Mouse (Mus musculus) cerebral cortex, adult 2 months (tissue): ENCODE data around the gene Scimp.

Experiments used
- WGBS: fragments of 180-500 bp; shearing (Covaris S2); methylation state at CpG from one replicate; pipeline ENCODE4 v1.1.7; 2018; 5-methylcytosine and 5-hydroxymethylcytosine counted together

The Scimp gene

DNA sequence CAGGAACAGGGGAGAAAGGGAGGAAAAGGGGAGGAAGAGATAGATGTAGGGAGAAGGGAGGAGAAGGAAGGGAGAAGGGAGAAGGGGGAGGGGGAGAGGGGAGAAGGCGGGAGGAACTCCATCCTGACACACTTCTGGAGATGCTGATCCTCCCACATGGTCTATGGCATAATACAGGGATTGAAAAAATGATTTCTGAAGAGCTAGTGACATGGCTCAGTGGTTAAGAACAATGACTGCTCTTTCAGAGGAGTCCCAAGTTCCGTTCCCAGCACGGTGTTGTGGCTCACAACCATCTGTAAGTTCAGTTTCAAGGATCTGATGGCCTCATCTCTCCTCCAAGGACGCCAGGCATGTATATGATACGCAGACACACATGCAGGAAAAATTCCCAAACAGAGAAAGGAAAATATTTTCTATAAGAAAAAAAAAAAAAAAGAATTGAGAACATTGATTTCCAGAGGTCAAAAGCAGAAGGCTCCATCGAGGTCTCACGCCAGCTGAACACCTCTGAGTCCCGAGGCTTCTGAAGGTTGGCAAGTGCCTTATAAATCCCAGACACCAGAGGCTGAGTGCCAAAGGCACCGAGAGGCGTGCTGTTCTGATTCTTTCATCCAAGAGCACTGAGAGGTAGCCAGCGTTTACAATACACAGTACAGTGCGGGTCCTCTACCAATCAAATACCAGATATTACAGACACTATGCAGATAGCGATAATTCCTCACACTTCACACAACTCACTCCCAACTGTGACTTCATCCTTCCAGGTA is 730 bp downstream of the Scimp start:
- 65% methylated on average over 13 of the region's 13 CpGs for WGBS

DNA sequence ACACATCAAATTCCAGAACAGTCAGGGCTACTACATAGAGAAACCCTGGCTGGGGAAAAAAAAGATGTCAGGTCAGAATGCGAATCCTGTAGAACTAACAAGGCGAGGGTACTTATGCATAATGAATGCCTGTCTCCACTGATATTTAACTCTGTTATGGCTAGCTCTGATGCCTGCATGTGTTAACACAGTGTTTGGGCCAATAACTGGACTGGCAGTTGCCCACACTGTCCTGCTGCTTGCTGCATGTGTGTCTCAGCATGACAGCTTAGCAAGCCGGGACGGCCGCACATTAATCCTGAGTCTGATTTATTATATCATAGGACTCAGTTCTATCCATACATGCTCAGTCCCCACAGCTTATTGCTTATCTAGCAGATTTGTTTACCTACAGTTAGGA is 1.3 kb downstream of the Scimp start:
- WGBS: 89% methylated on average over 5 of the region's 5 CpGs

DNA sequence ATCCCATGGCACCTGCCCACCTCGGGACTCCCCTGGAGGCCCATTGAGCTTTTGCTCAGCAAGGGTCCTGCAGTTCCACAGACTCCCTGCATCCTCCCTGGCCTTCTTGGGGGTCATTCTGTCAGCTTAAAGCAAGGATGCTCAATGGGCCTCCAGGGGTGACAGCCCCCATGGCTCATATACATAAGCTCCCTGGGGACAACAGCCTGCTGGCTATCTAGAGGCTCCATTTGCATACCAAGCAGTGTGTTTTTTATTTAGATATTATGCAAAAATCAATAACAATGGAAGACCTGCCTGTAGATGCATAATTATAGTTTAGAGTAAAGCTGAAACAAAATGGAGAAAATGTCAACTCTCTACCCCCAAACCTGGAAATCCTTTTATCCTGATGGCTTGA is 3.4 kb downstream of the Scimp start:
- WGBS: 48% methylated on average over 1 of the region's 1 CpGs

GRCm38 (mm10) chr11:70808101-70808500 is 4.3 kb downstream of the Scimp start:
- 87% methylated on average over 3 of the region's 3 CpGs for WGBS

GRCm38 (mm10) chr11:70807630-70808029 is 4.8 kb downstream of the Scimp start:
- 86% methylated on average over 4 of the region's 4 CpGs for WGBS

- 81% methylated on average over 4 of the region's 4 CpGs for WGBS
Measured at GRCm38 (mm10) chr11:70806697-70807096, 5.7 kb downstream of the Scimp start.

- 74% methylated on average over 8 of the region's 8 CpGs for WGBS
Measured at GRCm38 (mm10) chr11:70805641-70806175, 6.7 kb downstream of the Scimp start.

GRCm38 (mm10) chr11:70804395-70804794 is 8.0 kb downstream of the Scimp start:
- WGBS: 89% methylated on average over 3 of the region's 3 CpGs

GRCm38 (mm10) chr11:70803711-70804200 is 8.6 kb downstream of the Scimp start:
- 77% methylated on average over 6 of the region's 6 CpGs for WGBS

DNA sequence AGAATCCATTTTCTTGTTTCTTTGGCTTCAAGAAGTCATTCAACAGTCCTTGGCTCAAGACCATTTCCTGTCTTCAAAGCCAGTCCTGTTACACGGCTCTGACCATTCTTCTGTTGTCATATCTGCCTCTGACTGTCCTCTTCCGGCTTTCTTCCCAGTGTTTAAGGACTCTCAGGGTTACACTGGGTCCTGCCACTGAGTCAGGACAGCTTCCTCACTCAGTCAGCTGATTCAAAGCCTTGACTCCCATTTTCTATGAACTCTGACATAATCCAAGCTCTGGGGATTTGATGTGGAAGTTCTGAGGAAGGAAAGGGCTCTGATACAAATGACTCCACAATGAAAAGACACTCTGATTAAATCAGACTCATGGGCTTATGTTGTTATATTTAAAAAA is 9.5 kb downstream of the Scimp start:
- WGBS: 70% methylated on average over 2 of the region's 2 CpGs

- 99% methylated on average over 2 of the region's 2 CpGs for WGBS
Measured at GRCm38 (mm10) chr11:70802208-70802864, 10.1 kb downstream of the Scimp start.

DNA sequence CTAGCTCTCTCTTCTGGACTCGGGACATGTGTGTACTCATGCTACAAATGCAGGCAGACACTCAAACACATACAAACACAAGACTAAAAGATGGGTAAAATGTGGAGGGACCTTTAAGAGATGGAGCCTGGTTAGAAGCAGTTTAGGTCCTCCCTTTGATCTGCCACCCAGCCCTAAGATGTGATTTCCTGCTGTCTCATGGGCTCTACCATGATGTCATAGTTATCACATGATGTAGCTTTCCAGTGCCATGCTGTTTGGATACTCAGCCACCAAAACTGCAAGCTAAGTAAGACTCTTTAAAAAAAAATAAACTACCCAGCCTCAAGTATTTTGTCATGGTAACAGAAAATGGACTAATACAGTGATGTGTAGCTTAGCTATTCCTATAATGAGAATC is 20.0 kb downstream of the Scimp start:
- 94% methylated on average over 1 of the region's 1 CpGs for WGBS

- WGBS: 74% methylated on average over 5 of the region's 5 CpGs
Measured at GRCm38 (mm10) chr11:70791676-70792075, 20.7 kb downstream of the Scimp start.

- WGBS: 57% methylated on average over 7 of the region's 7 CpGs
Measured at GRCm38 (mm10) chr11:70790874-70791551, 21.4 kb downstream of the Scimp start.

DNA sequence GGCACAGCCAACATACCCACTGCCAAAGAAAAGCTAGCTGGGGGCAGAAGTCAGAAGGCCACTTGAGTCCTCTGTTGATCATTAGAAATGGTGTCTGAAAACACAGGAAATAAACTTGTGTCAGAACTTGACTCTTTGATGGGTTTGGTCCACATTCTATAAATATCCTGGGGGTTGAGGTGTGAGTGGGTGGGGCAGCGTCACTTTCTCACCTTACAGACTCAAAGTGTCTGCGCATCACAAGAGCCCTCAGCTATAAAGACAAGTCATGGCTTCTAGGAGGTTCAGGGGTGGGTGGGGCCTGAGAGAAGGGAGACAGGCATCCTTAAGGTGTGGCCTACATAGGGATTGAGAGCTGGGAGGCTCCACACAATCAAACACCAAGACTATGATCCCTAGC is 22.0 kb downstream of the Scimp start:
- 93% methylated on average over 2 of the region's 2 CpGs for WGBS

GRCm38 (mm10) chr11:70788972-70789655 is 23.3 kb downstream of the Scimp start:
- WGBS: 91% methylated on average over 10 of the region's 10 CpGs

DNA sequence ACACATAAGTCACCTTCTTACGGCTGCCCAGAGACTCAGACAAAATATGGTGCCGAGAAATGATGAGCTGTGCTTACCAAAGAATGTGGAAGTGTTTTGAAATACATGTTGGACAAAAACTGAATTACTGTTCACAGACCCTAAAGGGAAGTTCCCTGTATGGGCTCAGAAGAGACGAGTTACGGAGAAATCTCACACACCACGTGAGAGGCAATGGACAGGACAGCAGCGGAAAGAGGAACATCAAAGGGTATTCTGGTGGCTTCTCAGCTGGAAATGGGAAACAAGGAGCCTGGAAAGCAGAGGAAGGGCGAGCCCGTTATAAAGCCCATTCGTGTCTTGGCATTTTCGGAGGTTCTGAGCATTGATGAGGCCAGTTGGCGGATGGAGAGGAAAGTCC is 25.3 kb downstream of the Scimp start:
- 64% methylated on average over 11 of the region's 11 CpGs for WGBS

DNA sequence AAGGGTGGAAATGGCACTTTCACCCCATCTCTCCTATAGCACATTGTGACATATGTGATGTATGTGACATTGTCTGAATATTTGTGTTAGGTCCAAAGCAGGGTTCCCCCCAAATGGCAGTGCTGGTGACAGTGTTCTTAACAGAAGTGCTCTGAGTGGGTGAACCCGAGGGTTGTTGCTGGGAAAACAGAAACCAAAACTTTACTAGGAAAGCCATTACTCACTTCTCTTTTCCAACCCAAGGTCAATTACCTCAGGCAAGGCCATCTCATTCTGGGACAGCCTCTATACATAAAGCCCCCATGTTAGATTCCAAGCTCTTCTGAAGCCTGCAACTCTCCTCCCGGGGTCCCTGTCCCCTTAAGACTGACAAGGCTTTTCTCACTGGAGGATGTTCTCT is 26.5 kb downstream of the Scimp start:
- 67% methylated on average over 2 of the region's 2 CpGs for WGBS

- WGBS: 23% methylated on average over 6 of the region's 6 CpGs
Measured at GRCm38 (mm10) chr11:70778058-70778457, 34.3 kb downstream of the Scimp start.

- 61% methylated on average over 6 of the region's 6 CpGs for WGBS
Measured at GRCm38 (mm10) chr11:70777634-70778033, 34.8 kb downstream of the Scimp start.

GRCm38 (mm10) chr11:70776830-70777571 is 35.4 kb downstream of the Scimp start:
- 29% methylated on average over 17 of the region's 17 CpGs for WGBS
